Mouse (Mus musculus): ENCODE data around the gene Celsr3. TPM values are rescaled to one million over a fixed set of nuclear protein-coding genes. Genes with fewer than 3 reads are reported as not detected.

Celsr3 gene
- polyA plus RNA-seq, 1 experiment from 2014 or later, result 0.17 TPM

DNA sequence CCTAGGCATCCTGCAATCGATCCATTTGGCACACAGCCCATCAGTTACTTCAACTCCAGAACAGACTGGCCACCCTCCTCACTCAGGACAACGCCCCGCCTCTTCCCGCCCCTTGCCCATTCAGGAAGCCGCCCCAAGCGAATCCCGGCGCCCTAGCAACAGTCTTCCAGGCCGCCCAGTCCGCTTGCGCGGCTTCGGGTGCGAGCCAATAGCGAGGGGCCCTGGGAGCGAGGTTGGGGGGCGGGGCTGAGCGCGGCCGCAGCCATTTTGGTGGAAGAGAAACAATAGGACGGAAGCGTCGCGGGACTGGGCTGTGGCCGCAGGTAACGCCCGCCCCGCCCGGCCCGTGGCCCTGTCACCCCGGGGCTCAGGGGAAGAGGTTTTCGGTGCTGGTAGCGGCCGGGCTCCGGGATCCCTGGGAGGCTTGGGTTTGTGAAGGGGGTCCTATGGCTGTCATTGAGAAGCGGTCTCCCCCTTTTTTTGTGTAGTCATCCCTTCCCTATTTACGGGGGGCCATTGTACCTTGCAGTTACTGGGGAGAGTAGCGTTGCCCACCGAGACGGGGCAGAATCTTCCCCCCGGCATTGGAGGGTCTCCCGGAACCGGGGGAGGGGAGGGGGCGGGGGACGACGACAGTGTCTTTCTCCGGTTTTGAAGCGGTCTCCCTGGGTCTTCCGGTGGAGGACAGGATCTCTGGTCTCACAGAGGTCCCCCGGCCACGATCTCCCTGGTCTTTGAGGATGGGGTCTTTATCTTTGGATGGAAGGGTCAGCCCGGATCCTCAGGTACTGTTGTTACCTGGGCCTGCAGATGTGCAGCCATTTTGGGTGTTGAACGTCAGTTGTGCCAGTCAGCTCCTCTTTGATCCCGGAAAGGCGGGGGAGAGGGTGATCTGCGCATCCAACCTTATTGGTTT lies 42.3 kb upstream of the Celsr3 start, which contains the start of gene Ip6k2:
Gene Ip6k2 (plus strand): TSS at position 249 of the 916 bp plus-strand sequence.
- peak within 1 kb of the TSS; percentile 71 for H3K4me2 ChIP-seq (replicated peaks; ENCODE audit: low read depth, low read length)
- WGBS, result under 1% methylated on average over 56 of the region's 56 CpGs
- TF ChIP-seq CTCF (IDR thresholded peaks at IDR 0.05) (no peak), EP300 (IDR thresholded peaks at IDR 0.05) (no peak; the same call in 1 of the 2 replicates)
- peak within 1 kb of the TSS; percentile 88 for H3K9ac ChIP-seq (replicated peaks; ENCODE audit: low read depth)
- H3K4me1 ChIP-seq (ENCODE audit: insufficient read depth, low read depth, low read length), result peaks cover 15% of the 10 kb centered on the region; the same call in 1 of the 2 replicates
- H3K4me3 ChIP-seq (ENCODE audit: low read depth, low read length), result peak within 1 kb of the TSS; percentile 90
- peak within 1 kb of the TSS; percentile 90 for H3K27ac ChIP-seq (ENCODE audit: low read length)
- peak; percentile 99 for ATAC-seq
- H3K27me3 ChIP-seq (replicated peaks; ENCODE audit: insufficient read depth, low read length), result no peaks in the 10 kb centered on the region
- DNase-seq (ENCODE audit: low spot score), result peak; percentile 97
- no peaks in the 10 kb centered on the region for H3K36me3 ChIP-seq (ENCODE audit: insufficient read depth, low read length)
- no peaks in the 10 kb centered on the region for H3K9me3 ChIP-seq (ENCODE audit: low read length)

- TF ChIP-seq CTCF (IDR thresholded peaks at IDR 0.05) (no peak), EP300 (IDR thresholded peaks at IDR 0.05) (no peak)
- H3K27ac ChIP-seq (ENCODE audit: low read length), result no peak overlapping the region
- no peak overlapping the region for H3K9ac ChIP-seq (replicated peaks; ENCODE audit: low read depth)
- H3K27me3 ChIP-seq (replicated peaks; ENCODE audit: insufficient read depth, low read length), result no peaks in the 10 kb centered on the region
- H3K9me3 ChIP-seq (ENCODE audit: low read length), result no peaks in the 10 kb centered on the region
- no peaks in the 10 kb centered on the region for H3K36me3 ChIP-seq (ENCODE audit: insufficient read depth, low read length)
- DNase-seq (ENCODE audit: low spot score) (no peak), ATAC-seq (no peak)
- H3K4me1 ChIP-seq (ENCODE audit: insufficient read depth, low read depth, low read length), result peaks cover 15% of the 10 kb centered on the region; the same call in 1 of the 2 replicates
- no peak overlapping the region for H3K4me3 ChIP-seq (ENCODE audit: low read depth, low read length)
- H3K4me2 ChIP-seq (replicated peaks; ENCODE audit: low read depth, low read length), result peak overlapping the region; percentile 71; the same call in 1 of the 2 replicates
These were observed 40.7 kb upstream of the Celsr3 start for GRCm38 (mm10) chr9:108785416-108785815.

GRCm38 (mm10) chr9:108786494-108786893 lies 39.6 kb upstream of the Celsr3 start:
- Histone ChIP-seq H3K4me2 (replicated peaks; ENCODE audit: low read depth, low read length) (no peak overlapping the region), H3K4me3 (ENCODE audit: low read depth, low read length) (no peak overlapping the region), H3K9ac (replicated peaks; ENCODE audit: low read depth) (no peak overlapping the region), H3K9me3 (ENCODE audit: low read length) (no peaks in the 10 kb centered on the region), H3K27me3 (replicated peaks; ENCODE audit: insufficient read depth, low read length) (no peaks in the 10 kb centered on the region), H3K4me1 (ENCODE audit: insufficient read depth, low read depth, low read length) (peaks cover 15% of the 10 kb centered on the region; the same call in 1 of the 2 replicates), H3K27ac (ENCODE audit: low read length) (peak overlapping the region; percentile 20; the same call in 1 of the 2 replicates), H3K36me3 (ENCODE audit: insufficient read depth, low read length) (no peaks in the 10 kb centered on the region)
- TF ChIP-seq EP300 (IDR thresholded peaks at IDR 0.05), result no peak
- TF ChIP-seq CTCF (IDR thresholded peaks at IDR 0.05), result no peak
- 37% methylated on average over 1 of the region's 1 CpGs for WGBS
- no peak for ATAC-seq
- peak; percentile 45 for DNase-seq (ENCODE audit: low spot score)

DNA sequence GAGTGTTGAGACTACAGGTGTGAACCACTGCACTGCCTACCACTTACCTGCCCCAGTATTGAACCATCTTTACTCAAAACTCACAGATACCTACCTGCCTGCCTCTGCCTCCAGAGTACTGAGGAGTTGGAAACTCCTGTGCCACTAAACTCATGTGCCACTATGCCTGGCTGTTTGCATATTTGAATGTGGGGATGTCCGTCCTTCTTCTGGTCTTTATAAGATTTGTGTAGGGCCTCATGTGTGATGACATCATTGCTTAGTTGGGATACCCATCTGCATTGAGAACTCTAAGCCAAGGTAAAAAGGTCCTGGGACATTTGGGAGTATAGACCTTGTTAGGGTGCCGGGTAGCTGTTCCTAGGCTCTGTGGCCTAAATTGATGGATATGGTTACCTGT lies 39.0 kb upstream of the Celsr3 start:
- ATAC-seq (no peak), DNase-seq (ENCODE audit: low spot score) (no peak)
- no peaks in the 10 kb centered on the region for H3K9me3 ChIP-seq (ENCODE audit: low read length)
- no peak overlapping the region for H3K4me2 ChIP-seq (replicated peaks; ENCODE audit: low read depth, low read length)
- H3K27ac ChIP-seq (ENCODE audit: low read length), result no peak overlapping the region
- H3K36me3 ChIP-seq (ENCODE audit: insufficient read depth, low read length), result no peaks in the 10 kb centered on the region
- no peak for TF ChIP-seq CTCF (IDR thresholded peaks at IDR 0.05)
- no peak for TF ChIP-seq EP300 (IDR thresholded peaks at IDR 0.05)
- no peaks in the 10 kb centered on the region for H3K27me3 ChIP-seq (replicated peaks; ENCODE audit: insufficient read depth, low read length)
- H3K4me1 ChIP-seq (ENCODE audit: insufficient read depth, low read depth, low read length), result peaks cover 15% of the 10 kb centered on the region; the same call in 1 of the 2 replicates
- no peak overlapping the region for H3K9ac ChIP-seq (replicated peaks; ENCODE audit: low read depth)
- H3K4me3 ChIP-seq (ENCODE audit: low read depth, low read length), result no peak overlapping the region
- 87% methylated on average over 2 of the region's 2 CpGs for WGBS

DNA sequence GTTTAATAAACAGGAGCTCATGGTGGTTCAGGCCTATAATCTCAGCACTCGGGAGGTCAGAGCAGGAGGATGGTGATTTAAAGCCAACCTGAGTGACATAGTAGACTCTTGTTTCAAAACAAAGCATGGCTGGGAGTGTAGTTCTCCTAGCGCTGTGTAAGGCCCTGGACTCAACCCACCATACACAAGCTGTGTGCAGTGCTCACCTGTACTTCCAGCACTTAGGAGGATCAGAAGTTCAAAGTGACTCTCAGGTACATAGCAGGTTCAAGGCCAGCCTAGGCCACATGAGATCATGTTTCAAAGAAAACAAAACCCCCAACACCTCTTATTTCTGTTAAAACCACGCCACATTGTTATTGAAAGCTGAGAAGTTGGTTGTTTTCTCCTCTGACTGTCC lies 37.4 kb upstream of the Celsr3 start:
- TF ChIP-seq CTCF (IDR thresholded peaks at IDR 0.05) (no peak), EP300 (IDR thresholded peaks at IDR 0.05) (no peak)
- H3K4me3 ChIP-seq (ENCODE audit: low read depth, low read length), result no peak overlapping the region
- H3K36me3 ChIP-seq (ENCODE audit: insufficient read depth, low read length), result no peaks in the 10 kb centered on the region
- no peaks in the 10 kb centered on the region for H3K9me3 ChIP-seq (ENCODE audit: low read length)
- DNase-seq (ENCODE audit: low spot score) (no peak), ATAC-seq (no peak)
- 60% methylated on average over 3 of the region's 3 CpGs for WGBS
- H3K27ac ChIP-seq (ENCODE audit: low read length), result no peak overlapping the region
- peaks cover 11% of the 10 kb centered on the region; the same call in 1 of the 2 replicates for H3K4me1 ChIP-seq (ENCODE audit: insufficient read depth, low read depth, low read length)
- no peaks in the 10 kb centered on the region for H3K27me3 ChIP-seq (replicated peaks; ENCODE audit: insufficient read depth, low read length)
- H3K9ac ChIP-seq (replicated peaks; ENCODE audit: low read depth), result no peak overlapping the region
- H3K4me2 ChIP-seq (replicated peaks; ENCODE audit: low read depth, low read length), result no peak overlapping the region

GRCm38 (mm10) chr9:108792307-108792706 lies 33.8 kb upstream of the Celsr3 start:
- Histone ChIP-seq H3K4me3 (ENCODE audit: low read depth, low read length) (no peak overlapping the region), H3K27ac (ENCODE audit: low read length) (no peak overlapping the region), H3K9ac (replicated peaks; ENCODE audit: low read depth) (no peak overlapping the region), H3K9me3 (ENCODE audit: low read length) (no peaks in the 10 kb centered on the region), H3K4me1 (ENCODE audit: insufficient read depth, low read depth, low read length) (peaks cover 19% of the 10 kb centered on the region; the same call in 1 of the 2 replicates), H3K27me3 (replicated peaks; ENCODE audit: insufficient read depth, low read length) (no peaks in the 10 kb centered on the region), H3K36me3 (ENCODE audit: insufficient read depth, low read length) (0 out of 2 replicates have a peak, but pooled peaks cover under 1% of the 10 kb centered on the region), H3K4me2 (replicated peaks; ENCODE audit: low read depth, low read length) (no peak overlapping the region)
- ATAC-seq (no peak), DNase-seq (ENCODE audit: low spot score) (no peak)
- 68% methylated on average over 1 of the region's 1 CpGs for WGBS
- no peak for TF ChIP-seq CTCF (IDR thresholded peaks at IDR 0.05)

Measured in lung, postnatal 0 days (tissue).